In genomic region chrX:71220896-71221295, GRCm38 (mm10) we compare ENCODE assay signal across 16 mouse cellular contexts. TPM values are rescaled to one million over a fixed set of nuclear protein-coding genes. Genes with fewer than 3 reads are reported as not detected.
DNase-seq lines count a peak whose midpoint lies in the region; ATAC-seq and TF ChIP-seq lines count a peak whose summit lies in the region.
"Had no signal": no experiment of that assay in that cellular context is flagged by ENCODE, and none has a peak within 500 bp of the region (broad histone marks: within the 10 kb centered on the region; RNA-seq: fewer than 3 reads in every experiment).

No protein-coding gene starts in this region.

- peak overlapping the region; percentile 20 to 31; a peak in 2 of 4 replicates for H3K4me3 ChIP-seq in MEL (ENCODE audit: control insufficient read depth in 1 of 2, insufficient read depth in 1 of 2, low read depth in 2 of 2, low read length in 2 of 2)
- no peak overlapping the region for H3K4me3 ChIP-seq in cerebellum, adult 2 months (replicated peaks; ENCODE audit: insufficient read depth, low read depth, low read length)
- no peak overlapping the region for H3K4me3 ChIP-seq in hindbrain, embryonic 11.5 days (ENCODE audit: low read depth, low read length)
- H3K4me3 ChIP-seq: embryonic facial prominence, embryonic 12.5 days; heart, embryonic 10.5 days; hindbrain, embryonic 12.5 days; limb, embryonic 15.5 days had no signal

- peak; percentile 18 to 39 for DNase-seq in heart, adult 18-20 months
- DNase-seq in heart, postnatal 4 days: no peak
- DNase-seq in MEL (ENCODE audit: low read depth, low spot score): peak; percentile 68
- DNase-seq in cerebellum, adult 2 months: peak; percentile 46 to 62
- peak; percentile 1 for DNase-seq in lung, postnatal 10 days
- DNase-seq in retina, postnatal 1 day: no peak
- no peak for DNase-seq in hindbrain, embryonic 11.5 days (ENCODE audit: low spot score)
- DNase-seq: forebrain, postnatal 0 days; kidney, adult 18-20 months; right cerebral cortex, adult 18-20 months; thymus, postnatal 14 days had no signal

- peak in 1 of 2 experiments; percentile 59; a peak in 1 of 4 replicates for TF ChIP-seq EP300 in MEL (IDR thresholded peaks at IDR 0.05; ENCODE audit: low read depth in 1 of 2, low read length in 2 of 2)

- H3K4me2 ChIP-seq in hindbrain, embryonic 11.5 days (replicated peaks; ENCODE audit: low read depth, low read length): no peak overlapping the region
- H3K4me2 ChIP-seq: embryonic facial prominence, embryonic 12.5 days; hindbrain, embryonic 12.5 days; limb, embryonic 15.5 days had no signal

- no peak for TF ChIP-seq POLR2A in MEL (IDR thresholded peaks at IDR 0.05; ENCODE audit: control insufficient read depth in 1 of 2, insufficient read depth in 1 of 2, low read depth in 1 of 2, low read length in 2 of 2, poor library complexity in 1 of 2)
- no peak for TF ChIP-seq POLR2A in cerebellum, adult 2 months (IDR thresholded peaks at IDR 0.05; ENCODE audit: borderline replicate concordance, insufficient read depth, low read length)

- no peak for TF ChIP-seq CTCF in MEL (IDR thresholded peaks at IDR 0.05 in 2 of 3, conservative IDR thresholded peaks at IDR 0.05 in 1 of 3; ENCODE audit: control insufficient read depth in 1 of 3, insufficient read depth in 1 of 3, low read depth in 2 of 3, low read length in 3 of 3, poor library complexity in 1 of 3, severe bottlenecking in 1 of 3)
- no peak for TF ChIP-seq CTCF in cerebellum, adult 2 months (IDR thresholded peaks at IDR 0.05; ENCODE audit: borderline replicate concordance, insufficient read depth, low read depth, low read length)

- H3K36me3 ChIP-seq in MEL (ENCODE audit: control insufficient read depth in 1 of 2, insufficient read depth in 2 of 2, low read length in 2 of 2): peaks cover 0 to 26% of the 10 kb centered on the region in 2 experiments; a peak in 3 of 4 replicates
- no peaks in the 10 kb centered on the region for H3K36me3 ChIP-seq in hindbrain, embryonic 11.5 days (ENCODE audit: control insufficient read depth, insufficient read depth, low read length)
- H3K36me3 ChIP-seq: embryonic facial prominence, embryonic 12.5 days; heart, embryonic 10.5 days; hindbrain, embryonic 12.5 days; limb, embryonic 15.5 days had no signal

- H3K9ac ChIP-seq in MEL (ENCODE audit: control insufficient read depth, low read depth, low read length, poor library complexity, severe bottlenecking): peak overlapping the region; percentile 58
- no peak overlapping the region for H3K9ac ChIP-seq in hindbrain, embryonic 11.5 days (ENCODE audit: low read depth, low read length)
- H3K9ac ChIP-seq: embryonic facial prominence, embryonic 12.5 days; forebrain, postnatal 0 days; hindbrain, embryonic 12.5 days; limb, embryonic 15.5 days had no signal

- TF ChIP-seq RAD21 in MEL (IDR thresholded peaks at IDR 0.05; ENCODE audit: low read depth, low read length): no peak

- ATAC-seq in hindbrain, embryonic 11.5 days (ENCODE audit: low FRiP score): no peak
- ATAC-seq: forebrain, postnatal 0 days had no signal

- peaks cover 12 to 15% of the 10 kb centered on the region in 2 experiments for H3K4me1 ChIP-seq in MEL (ENCODE audit: control insufficient read depth in 1 of 2, insufficient read depth in 2 of 2, low read length in 2 of 2)
- peaks cover 4% of the 10 kb centered on the region for H3K4me1 ChIP-seq in cerebellum, adult 2 months (ENCODE audit: control insufficient read depth, insufficient read depth, low read length)
- no peaks in the 10 kb centered on the region for H3K4me1 ChIP-seq in hindbrain, embryonic 11.5 days (replicated peaks; ENCODE audit: control insufficient read depth, insufficient read depth, low read length)
- H3K4me1 ChIP-seq: embryonic facial prominence, embryonic 12.5 days; heart, embryonic 10.5 days; hindbrain, embryonic 12.5 days; limb, embryonic 15.5 days had no signal

- 37% methylated on average over 3 of the region's 3 CpGs for WGBS in cerebellum, adult 2 months
- 77% methylated on average over 3 of the region's 3 CpGs for WGBS in hindbrain, embryonic 11.5 days

- H3K27ac ChIP-seq in MEL (ENCODE audit: control insufficient read depth, low read depth, low read length): peak overlapping the region; percentile 91
- 0 out of 2 replicates have a peak overlapping the region, but pooled peaks have one; percentile 20 for H3K27ac ChIP-seq in cerebellum, adult 2 months (ENCODE audit: insufficient read depth, low read length)
- H3K27ac ChIP-seq in hindbrain, embryonic 11.5 days (ENCODE audit: low read depth, low read length): no peak overlapping the region
- H3K27ac ChIP-seq: embryonic facial prominence, embryonic 12.5 days; heart, embryonic 10.5 days; hindbrain, embryonic 12.5 days; limb, embryonic 15.5 days had no signal

- no peaks in the 10 kb centered on the region for H3K27me3 ChIP-seq in MEL (ENCODE audit: control insufficient read depth in 1 of 2, insufficient read depth in 2 of 2, low read length in 2 of 2)
- no peaks in the 10 kb centered on the region for H3K27me3 ChIP-seq in cerebellum, adult 2 months (ENCODE audit: control insufficient read depth, insufficient read depth, low read length)
- H3K27me3 ChIP-seq in hindbrain, embryonic 11.5 days (ENCODE audit: control insufficient read depth, insufficient read depth, low read length): no peaks in the 10 kb centered on the region
- H3K27me3 ChIP-seq: CH12.LX; embryonic facial prominence, embryonic 12.5 days; hindbrain, embryonic 12.5 days; limb, embryonic 15.5 days had no signal

- H3K9me3 ChIP-seq in MEL (replicated peaks; ENCODE audit: insufficient read depth, low read length): no peaks in the 10 kb centered on the region
- H3K9me3 ChIP-seq in hindbrain, embryonic 11.5 days (ENCODE audit: control insufficient read depth, low read length): no peaks in the 10 kb centered on the region
- H3K9me3 ChIP-seq: embryonic facial prominence, embryonic 12.5 days; heart, embryonic 10.5 days; hindbrain, embryonic 12.5 days; limb, embryonic 15.5 days had no signal

- H3K79me2 ChIP-seq in MEL (ENCODE audit: control insufficient read depth, insufficient read depth, low read length, poor library complexity): peaks cover 3% of the 10 kb centered on the region

TF ChIP-seq in MEL, 35 proteins besides CTCF, POLR2A, EP300 and RAD21:
- TF ChIP-seq SIN3A (IDR thresholded peaks at IDR 0.05; ENCODE audit: low read length) (peak; percentile 56), TBP (IDR thresholded peaks at IDR 0.05; ENCODE audit: low read depth, low read length) (no peak), BHLHE40 (IDR thresholded peaks at IDR 0.05; ENCODE audit: borderline replicate concordance, low read depth, low read length) (no peak), ETS1 (IDR thresholded peaks at IDR 0.05; ENCODE audit: low read depth, low read length) (peak; percentile 89)
TF ChIP-seq in MEL: peak in this region for 2.

RNA-seq across cellular contexts. Expression of gene Mtm1, which starts 10.3 kb away (rescaled TPM):
- 10 to 100 TPM; 15.9 to 16.2 TPM for total RNA-seq in heart, adult 18-20 months (2021)
- total RNA-seq in heart, postnatal 4 days (2021): 10 to 100 TPM; 11.6 to 12.4 TPM
- total RNA-seq in MEL (2012; rRNA removed): 2.2 and 3.5 TPM in 2 replicates
- polyA plus RNA-seq in MEL (2012; ENCODE audit: insufficient read depth in 1 of 2, insufficient read length in 2 of 2, low read depth in 1 of 2, low replicate concordance in 2 of 2, missing spikeins in 1 of 2): 1 to 10 TPM in 1 of 2 experiments, not detected in 1; 4.0 TPM
- 10.0 and 10.9 TPM in 2 replicates for polyA plus RNA-seq in cerebellum, adult 2 months (2012; rRNA removed)
- 3.9 and 4.5 TPM in 2 replicates for polyA plus RNA-seq in hindbrain, embryonic 11.5 days (2014; fragmentation: Nextera tagmentation; extraction: Ambion mirVana)

Comparison
In these comparisons a context has a peak if more than half of its experiments do, and no peak if none do; other contexts are left out.
1. DNase-seq: peak in heart, adult 18-20 months (2 of 2), MEL (single experiment), cerebellum, adult 2 months (2 of 2) and lung, postnatal 10 days (single experiment); none in heart, postnatal 4 days (single experiment), retina, postnatal 1 day (single experiment) and hindbrain, embryonic 11.5 days (single experiment).
2. H3K4me3 ChIP-seq: peak in MEL (2 of 2); none in cerebellum, adult 2 months (single experiment) and hindbrain, embryonic 11.5 days (single experiment).